Mouse (Mus musculus) G1E (cell line): ENCODE measurements around the gene Oxsm.

Experiments
- CTCF ChIP-seq: IDR thresholded peaks from 2 replicates; pipeline ENCODE4 v1.5.1; 2012; ENCODE audit warnings: low read depth, low read length, inconsistent platforms, mixed read lengths
- GATA1 ChIP-seq: IDR thresholded peaks from 2 replicates; pipeline ENCODE4 v1.6.1; 2012; ENCODE audit warnings: borderline replicate concordance, low read length, inconsistent platforms, mixed read lengths
- GATA2 ChIP-seq: IDR thresholded peaks from 2 replicates; pipeline ENCODE4 v1.6.1; 2012; ENCODE audit warnings: low read depth, low read length, inconsistent platforms, borderline replicate concordance

- TF ChIP-seq CTCF (no peak), GATA1 (no peak), GATA2 (no peak)
Observed at GRCm38 (mm10) chr14:16283966-16284365, 34.4 kb upstream of the Oxsm start.
